Mouse (Mus musculus) forebrain, postnatal 0 days (tissue): ENCODE measurements at regions not wholly inside any gene's neighbourhood (a gene's known extent, or its start where the extent isn't known, plus 50 kb on each side); places are given as distances from the start of the nearest gene placed in this dataset.

ENCODE experiments used
- ATAC-seq: fragments of 200-750 bp; cut with Nextera tagmentation; 2 replicates; pipeline ENCODE4 v1.8.0; 2017; ENCODE audit warnings: mild to moderate bottlenecking, moderate library complexity
- DNase-seq: peaks from one replicate; pipeline ENCODE4 v3.0.0-alpha.2; 2015
- H3K27ac ChIP-seq: fragments of 300-500 bp; sonication (generic); 2 replicates; pipeline ENCODE4 v1.5.1; 2014; ENCODE audit warnings: low read depth, mild to moderate bottlenecking, antibody characterized with exemption, low read length, moderate library complexity, mixed read lengths
- H3K27me3 ChIP-seq: fragments of 300-500 bp; sonication (generic); 2 replicates; pipeline ENCODE4 v1.6.1; 2014; ENCODE audit warnings: mild to moderate bottlenecking, low read length, mixed read lengths; ENCODE audit not compliant: insufficient read depth
- H3K36me3 ChIP-seq: fragments of 300-500 bp; sonication (generic); 2 replicates; pipeline ENCODE4 v1.6.1; 2014; ENCODE audit warnings: mild to moderate bottlenecking, moderate library complexity; ENCODE audit not compliant: insufficient read depth
- H3K4me1 ChIP-seq: fragments of 300-500 bp; sonication (generic); 2 replicates; pipeline ENCODE4 v1.6.1; 2014; ENCODE audit warnings: antibody characterized with exemption; ENCODE audit not compliant: insufficient read depth
- H3K4me2 ChIP-seq: fragments of 300-500 bp; sonication (generic); 2 replicates; pipeline ENCODE4 v1.6.1; 2014; ENCODE audit warnings: low read depth, mild to moderate bottlenecking, moderate library complexity
- H3K4me3 ChIP-seq: fragments of 300-500 bp; sonication (generic); 2 replicates; pipeline ENCODE4 v1.5.1; 2014; ENCODE audit warnings: low read depth, low read length, mixed read lengths
- H3K9ac ChIP-seq: fragments of 300-500 bp; sonication (generic); 2 replicates; pipeline ENCODE4 v1.6.1; 2014; ENCODE audit warnings: mild to moderate bottlenecking
- H3K9me3 ChIP-seq: fragments of 300-500 bp; sonication (generic); 2 replicates; pipeline ENCODE4 v1.6.1; 2016; ENCODE audit warnings: low read length
- CTCF ChIP-seq: sonication (generic); IDR thresholded peaks from 2 replicates; pipeline ENCODE4 v1.5.1; 2016; ENCODE audit warnings: antibody characterized with exemption, control low read depth, low read depth
- WGBS: fragments of 180-500 bp; shearing (Covaris S2); extraction: QIAGEN DNeasy Blood & Tissue Kit; methylation state at CpG from one replicate; pipeline ENCODE4 v1.1.7; 2014; 5-methylcytosine and 5-hydroxymethylcytosine counted together

- no peaks in the 10 kb centered on the region for H3K9me3 ChIP-seq
- ATAC-seq (no peak), DNase-seq (no peak)
- H3K4me1 ChIP-seq = 0 out of 2 replicates have a peak, but pooled peaks cover 7% of the 10 kb centered on the region
- WGBS = 14% methylated on average over 4 of the region's 4 CpGs
- no peak overlapping the region for H3K4me3 ChIP-seq
- H3K27ac ChIP-seq = no peak overlapping the region
- no peak overlapping the region for H3K4me2 ChIP-seq
- no peak for TF ChIP-seq CTCF
- no peaks in the 10 kb centered on the region for H3K27me3 ChIP-seq
- no peaks in the 10 kb centered on the region for H3K36me3 ChIP-seq
- H3K9ac ChIP-seq = no peak overlapping the region
Measured at GRCm38 (mm10) chr2:92673931-92674330, 74.4 kb downstream of the Chst1 start.

GRCm38 (mm10) chr2:92675247-92675646 is 75.7 kb downstream of the Chst1 start:
- no peak for TF ChIP-seq CTCF
- no peak overlapping the region for H3K4me2 ChIP-seq
- H3K4me3 ChIP-seq = no peak overlapping the region
- H3K36me3 ChIP-seq = no peaks in the 10 kb centered on the region
- 0 out of 2 replicates have a peak, but pooled peaks cover 7% of the 10 kb centered on the region for H3K4me1 ChIP-seq
- 68% methylated on average over 9 of the region's 9 CpGs for WGBS
- no peaks in the 10 kb centered on the region for H3K9me3 ChIP-seq
- no peaks in the 10 kb centered on the region for H3K27me3 ChIP-seq
- peak; percentile 32; the same call in 1 of the 2 replicates for ATAC-seq
- DNase-seq = no peak
- H3K27ac ChIP-seq = no peak overlapping the region
- H3K9ac ChIP-seq = no peak overlapping the region

- Histone ChIP-seq H3K9ac (no peak overlapping the region), H3K27me3 (no peaks in the 10 kb centered on the region), H3K4me3 (no peak overlapping the region), H3K36me3 (no peaks in the 10 kb centered on the region), H3K4me1 (no peaks in the 10 kb centered on the region), H3K9me3 (no peaks in the 10 kb centered on the region), H3K4me2 (no peak overlapping the region), H3K27ac (no peak overlapping the region)
- no peak for TF ChIP-seq CTCF
- DNase-seq = no peak
- 65% methylated on average over 5 of the region's 5 CpGs for WGBS
- ATAC-seq = no peak
Measured at GRCm38 (mm10) chr2:92678276-92678930, 78.9 kb downstream of the Chst1 start.

- 82% methylated on average over 3 of the region's 3 CpGs for WGBS
- no peaks in the 10 kb centered on the region for H3K4me1 ChIP-seq
- no peak overlapping the region for H3K27ac ChIP-seq
- no peak for ATAC-seq
- H3K27me3 ChIP-seq = no peaks in the 10 kb centered on the region
- DNase-seq = no peak
- H3K4me3 ChIP-seq = no peak overlapping the region
- no peak overlapping the region for H3K4me2 ChIP-seq
- no peaks in the 10 kb centered on the region for H3K9me3 ChIP-seq
- no peak for TF ChIP-seq CTCF
- no peaks in the 10 kb centered on the region for H3K36me3 ChIP-seq
- no peak overlapping the region for H3K9ac ChIP-seq
Measured at GRCm38 (mm10) chr2:92678999-92679704, 79.6 kb downstream of the Chst1 start.

GRCm38 (mm10) chr2:92682256-92682655 is 82.7 kb downstream of the Chst1 start:
- H3K27ac ChIP-seq = no peak overlapping the region
- H3K9ac ChIP-seq = no peak overlapping the region
- H3K36me3 ChIP-seq = no peaks in the 10 kb centered on the region
- TF ChIP-seq CTCF = no peak
- DNase-seq (no peak), ATAC-seq (no peak)
- H3K4me1 ChIP-seq = no peaks in the 10 kb centered on the region
- WGBS = 95% methylated on average over 9 of the region's 9 CpGs
- no peak overlapping the region for H3K4me3 ChIP-seq
- no peaks in the 10 kb centered on the region for H3K9me3 ChIP-seq
- no peaks in the 10 kb centered on the region for H3K27me3 ChIP-seq
- no peak overlapping the region for H3K4me2 ChIP-seq

DNA sequence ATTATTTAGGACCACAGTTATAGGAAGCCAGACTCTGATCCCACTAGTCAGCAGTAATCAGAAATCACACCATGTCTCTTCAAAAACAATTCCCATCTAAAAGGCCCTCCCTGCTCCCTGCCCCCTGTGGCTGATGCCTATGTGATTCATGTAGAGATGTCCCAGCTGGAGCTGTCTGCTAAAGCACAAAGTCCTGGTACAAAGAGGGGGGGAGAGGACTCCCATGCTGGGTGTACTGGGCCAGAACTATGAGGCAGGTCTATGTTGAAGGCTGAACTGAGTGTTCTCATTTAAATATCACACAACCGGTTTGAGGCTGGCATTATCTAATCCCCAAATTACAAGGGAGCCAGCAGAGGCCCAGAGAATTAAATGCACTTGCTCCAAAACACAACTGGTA is 88.2 kb downstream of the Chst1 start:
- Histone ChIP-seq H3K9me3 (no peaks in the 10 kb centered on the region), H3K4me3 (no peak overlapping the region), H3K27me3 (no peaks in the 10 kb centered on the region), H3K9ac (no peak overlapping the region), H3K36me3 (no peaks in the 10 kb centered on the region), H3K27ac (0 out of 2 replicates have a peak overlapping the region, but pooled peaks have one; percentile 77), H3K4me1 (peaks cover 21% of the 10 kb centered on the region), H3K4me2 (no peak overlapping the region)
- WGBS = 21% methylated on average over 1 of the region's 1 CpGs
- no peak for DNase-seq
- no peak for TF ChIP-seq CTCF
- no peak for ATAC-seq

GRCm38 (mm10) chr2:92689203-92689602 is 89.7 kb downstream of the Chst1 start:
- Histone ChIP-seq H3K27ac (peak overlapping the region; percentile 77), H3K36me3 (no peaks in the 10 kb centered on the region), H3K4me1 (peaks cover 21% of the 10 kb centered on the region), H3K27me3 (no peaks in the 10 kb centered on the region), H3K4me2 (peak overlapping the region; percentile 24), H3K4me3 (no peak overlapping the region), H3K9ac (no peak overlapping the region), H3K9me3 (no peaks in the 10 kb centered on the region)
- WGBS = 15% methylated on average over 2 of the region's 2 CpGs
- 0 out of 2 replicates have a peak, but pooled peaks have one; percentile 12 for TF ChIP-seq CTCF
- DNase-seq = peak; percentile 82
- ATAC-seq = peak; percentile 91
